Comparison of ENCODE assay signal across 9 mouse cellular contexts in the genomic region with DNA sequence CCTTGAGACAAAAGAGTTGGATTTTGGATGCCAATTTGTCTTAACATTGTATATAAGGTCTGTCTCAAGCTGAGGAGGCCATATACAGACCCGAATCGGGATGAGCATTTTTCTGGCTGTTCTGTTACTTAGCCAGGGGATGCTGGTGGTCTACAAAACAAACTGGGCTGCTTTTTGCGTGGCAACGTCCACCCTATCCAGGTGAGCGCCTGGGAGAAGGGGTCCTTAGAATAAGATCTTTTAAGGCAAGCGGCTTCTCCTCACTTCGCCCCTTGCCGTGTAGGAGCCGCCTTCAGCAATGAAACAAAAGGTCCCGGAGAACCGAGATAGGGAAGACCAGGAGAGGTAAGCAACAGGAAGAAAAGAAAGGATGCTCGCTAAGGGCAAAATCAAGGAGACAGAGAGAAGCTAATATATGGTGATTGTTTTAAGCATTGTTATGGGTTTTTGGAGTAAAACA.
A peak's percentile ranks its signal among the peaks of the same experiment; 100 is the strongest.
DNase-seq lines count a peak whose midpoint lies in the region; ATAC-seq lines count a peak whose summit lies in the region.
"Had no signal": no experiment of that assay in that cellular context is flagged by ENCODE, and none has a peak within 500 bp of the region (broad histone marks: within the 10 kb centered on the region; RNA-seq: fewer than 3 reads in every experiment).

No protein-coding gene starts in this region.

- no peak overlapping the region for H3K9ac ChIP-seq in kidney, embryonic 15.5 days
- peak overlapping the region; percentile 56 for H3K9ac ChIP-seq in forebrain, embryonic 15.5 days (replicated peaks)
- peak overlapping the region; percentile 47; the same call in 1 of the 2 replicates for H3K9ac ChIP-seq in limb, embryonic 11.5 days (ENCODE audit: low read length)
- peak overlapping the region; percentile 46 for H3K9ac ChIP-seq in neural tube, embryonic 15.5 days (replicated peaks)
- H3K9ac ChIP-seq: liver, embryonic 12.5 days had no signal

- 20% methylated on average over 12 of the region's 12 CpGs for WGBS in kidney, embryonic 15.5 days
- WGBS in forebrain, embryonic 15.5 days, result 8% methylated on average over 12 of the region's 12 CpGs
- 20% methylated on average over 12 of the region's 12 CpGs for WGBS in limb, embryonic 11.5 days
- 14% methylated on average over 12 of the region's 12 CpGs for WGBS in neural tube, embryonic 15.5 days

- H3K9me3 ChIP-seq in kidney, embryonic 15.5 days (replicated peaks), result no peaks in the 10 kb centered on the region
- no peaks in the 10 kb centered on the region for H3K9me3 ChIP-seq in forebrain, embryonic 15.5 days
- no peaks in the 10 kb centered on the region for H3K9me3 ChIP-seq in limb, embryonic 11.5 days (ENCODE audit: control insufficient read depth, low read length)
- no peaks in the 10 kb centered on the region for H3K9me3 ChIP-seq in neural tube, embryonic 15.5 days (replicated peaks)
- H3K9me3 ChIP-seq: liver, embryonic 12.5 days had no signal

- H3K27ac ChIP-seq in kidney, embryonic 15.5 days, result no peak overlapping the region
- peak overlapping the region; percentile 73 for H3K27ac ChIP-seq in forebrain, embryonic 15.5 days (replicated peaks)
- no peak overlapping the region for H3K27ac ChIP-seq in limb, embryonic 11.5 days (replicated peaks; ENCODE audit: low read depth, low read length)
- H3K27ac ChIP-seq in neural tube, embryonic 15.5 days (replicated peaks), result peak overlapping the region; percentile 75
- H3K27ac ChIP-seq: liver, embryonic 12.5 days had no signal

- no peak overlapping the region for H3K4me3 ChIP-seq in kidney, embryonic 15.5 days (replicated peaks)
- H3K4me3 ChIP-seq in forebrain, embryonic 15.5 days, result peak overlapping the region; percentile 36
- no peak overlapping the region for H3K4me3 ChIP-seq in limb, embryonic 11.5 days (ENCODE audit: low read depth, low read length)
- H3K4me3 ChIP-seq in neural tube, embryonic 15.5 days (replicated peaks), result peak overlapping the region; percentile 29
- H3K4me3 ChIP-seq: liver, embryonic 12.5 days had no signal

- peaks cover 35% of the 10 kb centered on the region for H3K27me3 ChIP-seq in kidney, embryonic 15.5 days
- H3K27me3 ChIP-seq in forebrain, embryonic 15.5 days, result no peaks in the 10 kb centered on the region
- H3K27me3 ChIP-seq in limb, embryonic 11.5 days (ENCODE audit: control insufficient read depth, insufficient read depth, low read length), result no peaks in the 10 kb centered on the region
- 0 out of 2 replicates have a peak, but pooled peaks cover 2% of the 10 kb centered on the region for H3K27me3 ChIP-seq in neural tube, embryonic 15.5 days (replicated peaks)
- H3K27me3 ChIP-seq: liver, embryonic 12.5 days had no signal

- ATAC-seq in kidney, embryonic 15.5 days (replicated peaks; ENCODE audit: low FRiP score), result no peak
- peak; percentile 39 for ATAC-seq in forebrain, embryonic 15.5 days (replicated peaks)
- peak; percentile 31; the same call in 1 of the 2 replicates for ATAC-seq in limb, embryonic 11.5 days (ENCODE audit: insufficient number of reproducible peaks, low FRiP score, low TSS enrichment, low read depth)
- ATAC-seq in neural tube, embryonic 15.5 days (ENCODE audit: low FRiP score), result peak; percentile 53; the same call in 1 of the 2 replicates
- ATAC-seq in megakaryocyte progenitor cell, adult 5-6 weeks (replicated peaks; ENCODE audit: poor library complexity), result no peak
- ATAC-seq: liver, embryonic 12.5 days had no signal

- peak overlapping the region; percentile 34 for H3K4me2 ChIP-seq in kidney, embryonic 15.5 days
- H3K4me2 ChIP-seq in forebrain, embryonic 15.5 days (replicated peaks), result peak overlapping the region; percentile 60
- H3K4me2 ChIP-seq in limb, embryonic 11.5 days (ENCODE audit: low read depth, severe bottlenecking), result peak overlapping the region; percentile 37
- peak overlapping the region; percentile 57 for H3K4me2 ChIP-seq in neural tube, embryonic 15.5 days
- H3K4me2 ChIP-seq: liver, embryonic 12.5 days had no signal

- no peaks in the 10 kb centered on the region for H3K36me3 ChIP-seq in kidney, embryonic 15.5 days
- H3K36me3 ChIP-seq in forebrain, embryonic 15.5 days, result no peaks in the 10 kb centered on the region
- H3K36me3 ChIP-seq in limb, embryonic 11.5 days (ENCODE audit: control insufficient read depth, insufficient read depth, low read length), result no peaks in the 10 kb centered on the region
- no peaks in the 10 kb centered on the region for H3K36me3 ChIP-seq in neural tube, embryonic 15.5 days
- H3K36me3 ChIP-seq: liver, embryonic 12.5 days had no signal

- DNase-seq in kidney, adult 18-20 months, result no peak
- DNase-seq in limb, embryonic 11.5 days (ENCODE audit: low spot score), result no peak
- no peak for DNase-seq in yolk sac, embryonic 10.5 days (ENCODE audit: low spot score)
- no peak for DNase-seq in heart, adult 8-10 months (ENCODE audit: low spot score)

- peaks cover 7% of the 10 kb centered on the region for H3K4me1 ChIP-seq in kidney, embryonic 15.5 days
- H3K4me1 ChIP-seq in forebrain, embryonic 15.5 days, result peaks cover 18% of the 10 kb centered on the region
- no peaks in the 10 kb centered on the region for H3K4me1 ChIP-seq in limb, embryonic 11.5 days (ENCODE audit: control insufficient read depth, insufficient read depth, low read length)
- peaks cover 18% of the 10 kb centered on the region for H3K4me1 ChIP-seq in neural tube, embryonic 15.5 days
- H3K4me1 ChIP-seq: liver, embryonic 12.5 days had no signal

Comparison
In these comparisons a context has a peak if more than half of its experiments do, and no peak if none do; other contexts are left out.
1. ATAC-seq: peak in forebrain, embryonic 15.5 days (single experiment), limb, embryonic 11.5 days (single experiment) and neural tube, embryonic 15.5 days (single experiment); none in kidney, embryonic 15.5 days (single experiment) and megakaryocyte progenitor cell, adult 5-6 weeks (single experiment).
2. H3K27ac ChIP-seq: peak in forebrain, embryonic 15.5 days (single experiment) and neural tube, embryonic 15.5 days (single experiment); none in kidney, embryonic 15.5 days (single experiment) and limb, embryonic 11.5 days (single experiment).
3. H3K4me3 ChIP-seq: peak in forebrain, embryonic 15.5 days (single experiment) and neural tube, embryonic 15.5 days (single experiment); none in kidney, embryonic 15.5 days (single experiment) and limb, embryonic 11.5 days (single experiment).
4. Peak in every context shown above with its lines, with median percentiles within 50 percentile points of each other: H3K4me2 ChIP-seq.